Mouse (Mus musculus) lung, adult 2 months (tissue): Measurements from ENCODE around the gene Gnat2. TPM values are rescaled to one million over a fixed set of nuclear protein-coding genes. Genes with fewer than 3 reads are reported as not detected.

Source experiments
- DNase-seq: peaks from one replicate; pipeline ENCODE4 v3.0.0; 2022
- H3K4me1 ChIP-seq: fragments of 200-500 bp; 2 replicates; pipeline ENCODE4 v1.6.1; 2011; ENCODE audit warnings: low read length; ENCODE audit not compliant: control insufficient read depth, insufficient read depth
- H3K4me3 ChIP-seq: fragments of 200-500 bp; replicated peaks from 2 replicates; pipeline ENCODE3; 2011; ENCODE audit warnings: low read depth, mild to moderate bottlenecking, control low read depth, low read length; ENCODE audit errors: extremely low read depth
- CTCF ChIP-seq: fragments of 200-500 bp; IDR thresholded peaks from 2 replicates; pipeline ENCODE4 v1.5.1; 2011; ENCODE audit warnings: mild to moderate bottlenecking, low read length, control low read depth; ENCODE audit not compliant: insufficient read depth
- POLR2A ChIP-seq: fragments of 200-500 bp; IDR thresholded peaks from 2 replicates; pipeline ENCODE4 v1.6.1; 2011; ENCODE audit warnings: low read depth, mild to moderate bottlenecking, control low read depth, low read length, borderline replicate concordance; ENCODE audit errors: extremely low read depth
- WGBS: fragments of 180-500 bp; shearing (Covaris S2); methylation state at CpG from one replicate; pipeline ENCODE4 v1.1.7; 2018; 5-methylcytosine and 5-hydroxymethylcytosine counted together
- polyA plus RNA-seq: library from polyadenylated mRNA; depleted of rRNA; stranded (reverse); fragments of >200 nt; gene quantifications from 2 replicates; pipeline ENCODE4 v1.2.3, GENCODE M21; 2012; rRNA removed

The Gnat2 gene
- 0.24 TPM in 1 of 2 replicates, not detected in the other for polyA plus RNA-seq

DNA sequence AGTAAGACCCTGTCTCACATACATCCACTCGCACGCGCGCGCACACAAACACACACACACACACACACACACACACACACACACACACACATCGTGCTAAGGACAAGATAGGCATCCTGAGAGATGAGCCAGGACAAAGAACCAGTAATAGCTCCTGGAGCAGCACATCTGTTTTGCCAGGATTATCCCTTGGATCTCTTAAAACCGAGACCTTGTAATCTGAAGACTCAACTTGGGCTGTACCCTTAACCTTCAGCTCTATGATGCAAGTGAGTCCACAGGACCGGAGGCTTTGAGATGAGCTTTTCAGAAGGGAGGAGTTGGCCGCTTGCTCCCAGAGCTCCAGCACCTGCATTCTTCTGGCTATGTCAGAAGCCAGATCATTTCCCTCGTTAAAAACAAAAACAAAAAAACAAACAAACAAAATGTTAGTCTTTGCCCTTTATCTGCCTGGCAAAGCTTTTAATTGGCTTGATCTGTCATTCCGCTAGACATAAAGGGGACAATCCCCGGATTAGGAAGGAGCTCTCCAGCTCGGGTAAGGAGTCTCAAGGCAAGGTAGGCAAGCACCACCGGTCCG lies at the start of gene Gnat2:
Gene Gnat2, plus strand, starts transcription at position 254 of the 580 bp plus-strand sequence.
- WGBS, result 74% methylated on average over 15 of the region's 15 CpGs
- Histone ChIP-seq H3K4me1 (no peaks in the 10 kb centered on the region), H3K4me3 (no peak within 1 kb of the TSS)
- no peak for TF ChIP-seq CTCF
- TF ChIP-seq POLR2A, result no peak
- no peak for DNase-seq

DNA sequence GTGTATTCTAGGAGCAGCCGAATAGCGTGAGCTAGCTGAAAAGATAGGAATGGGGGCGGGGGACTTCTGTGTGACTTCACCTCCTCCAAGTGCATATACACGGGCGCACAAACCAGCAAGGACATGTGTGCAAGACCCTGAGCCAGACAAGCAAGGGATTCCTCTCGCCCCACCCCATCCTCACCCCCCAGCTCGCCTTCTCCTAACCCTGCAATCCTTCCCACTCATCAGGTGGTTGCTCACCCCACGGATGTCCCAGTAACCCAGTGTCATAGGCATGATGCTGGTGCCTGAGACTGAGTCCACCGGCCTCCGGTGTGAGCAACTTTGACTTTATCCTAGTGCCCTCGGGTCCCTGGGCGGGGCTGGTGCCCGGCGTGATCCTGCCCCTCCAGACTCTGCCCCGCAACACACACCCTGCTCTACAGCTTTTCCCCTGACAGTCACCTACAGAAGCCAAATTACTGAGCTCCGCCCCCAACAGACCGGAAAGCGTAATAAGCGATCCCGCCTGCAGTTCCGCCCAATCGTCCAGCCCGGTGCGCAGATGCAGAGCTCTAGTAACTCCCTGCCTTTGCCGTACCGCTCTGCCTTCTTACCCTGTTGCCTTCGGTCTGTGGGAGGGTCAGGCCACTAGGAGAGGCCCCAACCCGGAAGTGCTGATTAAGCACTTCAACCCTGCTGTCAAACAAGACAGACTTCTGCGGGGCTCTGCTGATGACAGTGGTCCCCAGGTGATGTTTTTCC lies 48.0 kb upstream of the Gnat2 start, which contains the start of gene Gstm4:
Gene Gstm4, minus strand, starts transcription at position 501 of the 747 bp plus-strand sequence.
- WGBS, result 4% methylated on average over 29 of the region's 29 CpGs
- TF ChIP-seq CTCF, result no peak
- peak; percentile 79; the same call in 1 of the 2 replicates for TF ChIP-seq POLR2A
- peak; percentile 85 for DNase-seq

DNA sequence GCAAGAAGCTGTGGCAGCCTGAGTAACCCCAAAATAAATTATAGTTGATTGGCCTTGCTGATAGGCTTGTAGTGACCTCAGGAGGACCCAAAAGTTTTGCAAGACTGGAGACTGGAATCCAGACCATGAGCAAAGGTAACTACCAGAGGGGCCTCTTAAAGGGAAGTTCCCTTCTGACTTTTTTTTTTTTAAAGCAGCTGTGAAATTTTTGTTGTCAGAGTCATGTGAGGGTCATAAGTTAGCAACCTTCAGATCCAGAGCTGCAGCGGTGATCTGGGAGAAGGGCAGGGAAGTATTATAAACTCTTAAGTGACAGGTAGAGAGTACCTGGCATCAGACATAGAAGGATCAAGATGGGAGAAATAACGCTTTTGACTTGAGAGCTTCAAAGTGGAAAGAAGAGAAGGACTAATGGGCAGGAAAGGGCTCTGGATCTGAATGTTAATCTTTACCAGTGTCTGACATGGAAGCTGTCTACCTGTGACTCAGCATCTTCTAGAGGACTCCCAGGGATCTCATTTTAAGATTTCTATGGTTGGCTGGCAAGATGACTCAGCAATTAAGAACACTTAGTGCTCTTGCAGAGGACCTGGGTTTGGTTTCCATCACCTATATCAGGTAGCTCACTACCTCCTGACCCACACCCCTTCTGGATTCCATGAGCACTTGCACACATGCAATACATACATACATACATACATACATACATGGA lies 45.5 kb upstream of the Gnat2 start:
- DNase-seq, result no peak
- 79% methylated on average over 2 of the region's 2 CpGs for WGBS
- no peaks in the 10 kb centered on the region for H3K4me1 ChIP-seq
- TF ChIP-seq POLR2A (no peak), CTCF (no peak)
- no peak overlapping the region for H3K4me3 ChIP-seq

More for the DNA sequence above, 48.0 kb upstream of the Gnat2 start, which contains the start of gene Gstm4:
- peak within 1 kb of the TSS; percentile 48 for H3K4me3 ChIP-seq
- no peaks in the 10 kb centered on the region for H3K4me1 ChIP-seq

DNA sequence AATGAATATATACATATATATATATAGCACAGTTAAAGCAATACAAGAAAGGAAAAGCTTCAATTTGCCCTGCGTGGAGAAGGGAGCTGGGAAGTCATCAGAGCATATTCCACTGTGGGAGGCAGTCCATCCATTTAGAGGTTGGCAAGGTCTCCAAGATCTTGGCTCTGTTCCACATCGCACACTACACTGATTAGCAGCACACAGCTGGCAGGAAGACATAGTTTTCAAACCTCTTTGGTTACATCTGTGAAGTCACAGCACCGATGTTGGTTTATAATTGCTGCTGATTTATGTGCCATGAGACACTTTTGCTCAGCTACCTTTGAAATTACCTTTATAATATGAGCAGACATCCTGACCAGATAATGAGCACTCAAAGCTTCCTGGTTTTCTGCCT lies 44.3 kb upstream of the Gnat2 start:
- no peak for DNase-seq
- Histone ChIP-seq H3K4me3 (no peak overlapping the region), H3K4me1 (no peaks in the 10 kb centered on the region)
- WGBS, result 37% methylated on average over 3 of the region's 3 CpGs
- TF ChIP-seq CTCF, result no peak
- no peak for TF ChIP-seq POLR2A

DNA sequence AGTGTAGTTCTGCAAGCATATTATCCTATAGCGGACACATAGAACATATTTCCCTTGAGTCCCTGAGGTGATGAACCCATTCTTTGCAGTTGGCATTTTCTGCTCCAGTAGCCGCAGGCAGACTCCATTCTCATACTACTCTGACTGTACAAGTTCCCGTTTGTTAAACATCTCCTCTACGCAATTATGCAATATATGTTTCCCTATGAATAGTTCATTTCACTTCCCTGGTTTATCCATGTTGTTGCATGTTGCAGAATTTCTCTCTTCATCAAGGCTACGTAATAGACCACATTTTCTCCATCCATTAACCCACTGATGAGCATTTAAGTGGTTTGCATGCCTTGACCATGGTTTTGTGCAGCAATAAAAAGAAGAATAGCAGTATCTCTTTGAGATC lies 42.1 kb upstream of the Gnat2 start:
- no peaks in the 10 kb centered on the region for H3K4me1 ChIP-seq
- H3K4me3 ChIP-seq, result no peak overlapping the region
- DNase-seq, result no peak
- no peak for TF ChIP-seq CTCF
- no peak for TF ChIP-seq POLR2A
- WGBS, result 82% methylated on average over 5 of the region's 5 CpGs

DNA sequence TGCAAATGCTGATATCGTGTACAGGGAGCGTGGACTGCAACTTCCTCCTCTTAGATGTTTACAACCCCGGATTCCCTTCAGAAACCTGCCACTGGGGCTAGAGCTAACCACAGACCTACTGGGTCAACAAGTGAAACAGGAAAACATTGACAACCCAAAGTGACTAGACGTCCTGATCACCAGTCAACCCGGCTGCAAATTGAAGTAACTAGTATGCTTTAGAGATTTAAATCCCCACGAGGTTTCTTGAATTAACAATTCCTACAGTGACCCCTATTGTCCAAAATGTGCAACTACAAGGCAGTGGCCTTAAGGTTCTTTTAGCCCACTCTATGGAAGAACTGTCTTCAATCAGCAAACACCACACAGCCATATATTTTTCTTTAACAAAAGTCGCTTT lies 31.2 kb upstream of the Gnat2 start:
- TF ChIP-seq POLR2A (no peak), CTCF (peak; percentile 34; the same call in 1 of the 2 replicates)
- WGBS, result 7% methylated on average over 7 of the region's 7 CpGs
- H3K4me3 ChIP-seq, result no peak overlapping the region
- no peaks in the 10 kb centered on the region for H3K4me1 ChIP-seq
- DNase-seq, result peak; percentile 38

DNA sequence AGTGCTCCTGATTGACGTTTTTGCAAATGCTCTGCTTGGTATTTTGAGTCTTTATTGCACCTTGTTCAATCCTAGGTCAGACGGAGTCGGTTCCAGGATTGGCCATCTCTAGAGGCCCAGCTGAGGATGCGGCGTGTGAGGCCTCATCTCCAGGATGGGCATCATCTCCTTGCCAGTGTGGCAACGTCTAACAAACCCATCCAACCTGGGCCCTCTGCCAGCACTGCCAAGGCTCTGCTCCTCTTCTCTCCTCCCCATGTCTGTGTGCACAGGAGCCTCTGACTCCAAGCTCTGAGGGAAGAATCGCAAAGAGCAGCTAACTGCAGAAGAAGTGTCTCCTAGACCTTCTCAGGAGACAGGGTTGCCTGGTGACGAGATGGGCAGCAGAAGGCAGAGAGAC lies 29.9 kb upstream of the Gnat2 start:
- Histone ChIP-seq H3K4me1 (no peaks in the 10 kb centered on the region), H3K4me3 (no peak overlapping the region)
- TF ChIP-seq POLR2A, result no peak
- TF ChIP-seq CTCF, result no peak
- no peak for DNase-seq
- 78% methylated on average over 8 of the region's 8 CpGs for WGBS

DNA sequence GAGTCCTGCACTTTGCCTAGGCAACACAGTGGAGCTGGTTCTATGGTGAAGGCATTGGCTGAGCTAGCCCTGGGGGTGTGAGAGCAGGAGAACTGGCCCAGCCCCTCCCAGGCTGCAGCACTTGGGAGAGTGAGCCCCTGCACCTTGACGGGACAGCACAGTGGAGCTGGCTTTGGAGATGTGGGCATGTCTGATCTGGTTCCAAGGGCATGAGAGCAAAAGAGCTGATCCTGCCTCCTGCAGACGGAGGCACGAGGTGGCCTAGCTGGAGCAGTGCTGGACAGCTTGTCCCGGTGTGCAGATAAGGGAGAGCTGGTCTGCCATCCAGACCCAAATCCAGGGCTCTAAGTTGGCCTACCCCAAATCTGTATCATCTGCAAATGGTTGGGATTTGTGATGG lies 27.9 kb upstream of the Gnat2 start:
- WGBS, result 71% methylated on average over 4 of the region's 4 CpGs
- TF ChIP-seq CTCF (no peak), POLR2A (no peak)
- no peaks in the 10 kb centered on the region for H3K4me1 ChIP-seq
- no peak overlapping the region for H3K4me3 ChIP-seq
- DNase-seq, result no peak

DNA sequence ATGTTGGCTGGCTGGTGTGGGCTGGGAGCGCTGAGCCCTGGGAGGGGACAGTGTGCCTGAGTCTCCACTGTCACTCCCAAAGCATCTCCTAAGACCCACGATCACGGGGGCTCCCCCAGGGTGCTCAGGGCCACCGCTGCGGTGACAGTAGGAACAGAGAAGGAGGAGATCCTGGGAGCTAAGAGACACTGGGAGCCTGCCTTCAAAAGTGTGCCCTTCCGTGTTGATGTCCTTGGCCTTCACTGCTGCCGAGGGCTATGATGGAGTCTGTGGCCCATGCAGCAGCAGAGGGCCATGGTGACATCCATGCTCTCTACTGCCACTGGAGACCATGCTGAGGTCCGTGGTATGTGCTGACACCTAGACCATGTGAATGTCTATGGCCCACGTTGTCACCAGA lies 27.0 kb upstream of the Gnat2 start:
- 67% methylated on average over 9 of the region's 9 CpGs for WGBS
- no peak overlapping the region for H3K4me3 ChIP-seq
- TF ChIP-seq CTCF, result no peak
- TF ChIP-seq POLR2A, result no peak
- H3K4me1 ChIP-seq, result no peaks in the 10 kb centered on the region
- DNase-seq, result no peak
